Comparison of ENCODE assay signal across 8 mouse cellular contexts in the genomic region with DNA sequence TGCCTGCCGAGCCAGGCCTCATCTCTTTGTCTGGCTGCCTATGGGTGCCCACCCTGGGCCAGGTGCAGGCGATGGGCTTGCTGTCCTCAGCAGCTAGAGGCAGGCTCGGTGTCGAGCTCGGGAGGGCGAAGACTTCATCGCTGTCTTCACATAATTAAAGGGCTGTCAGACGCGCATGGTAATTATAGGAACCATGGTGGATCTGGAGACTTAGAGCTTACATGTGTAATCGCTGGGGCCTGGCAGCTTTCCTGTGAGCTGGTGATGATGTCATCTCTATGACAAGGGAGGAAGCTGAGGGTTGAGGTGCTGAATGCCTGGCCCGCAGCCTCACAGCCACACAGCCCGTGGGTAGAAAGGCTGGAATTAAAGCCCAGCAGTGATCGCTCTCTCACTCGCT. TPM values are rescaled to one million over a fixed set of nuclear protein-coding genes. Genes with fewer than 3 reads are reported as not detected.
A peak's percentile ranks its signal among the peaks of the same experiment; 100 is the strongest.
DNase-seq lines count a peak whose midpoint lies in the region; ATAC-seq and TF ChIP-seq lines count a peak whose summit lies in the region.

No protein-coding gene starts in this region.

- H3K4me1 ChIP-seq in bone marrow macrophage, adult 2 months (ENCODE audit: control insufficient read depth, insufficient read depth, low read length): peaks cover 51% of the 10 kb centered on the region
- H3K4me1 ChIP-seq in heart, embryonic 16.5 days (ENCODE audit: control insufficient read depth, insufficient read depth, low read length): peaks cover 17% of the 10 kb centered on the region
- H3K4me1 ChIP-seq in limb, embryonic 13.5 days: peaks cover 39% of the 10 kb centered on the region

- no peak overlapping the region for H3K4me3 ChIP-seq in bone marrow macrophage, adult 2 months (ENCODE audit: insufficient read depth, low read length)
- H3K4me3 ChIP-seq in heart, embryonic 16.5 days (ENCODE audit: low read length): no peak overlapping the region
- no peak overlapping the region for H3K4me3 ChIP-seq in limb, embryonic 13.5 days

- peak overlapping the region; percentile 2 for H3K9ac ChIP-seq in heart, embryonic 16.5 days (ENCODE audit: low read length)
- no peak overlapping the region for H3K9ac ChIP-seq in limb, embryonic 13.5 days

- peak overlapping the region; percentile 57 for H3K27ac ChIP-seq in bone marrow macrophage, adult 2 months (ENCODE audit: insufficient read depth, low read depth, low read length)
- H3K27ac ChIP-seq in heart, embryonic 16.5 days (ENCODE audit: low read length): peak overlapping the region; percentile 32
- peak overlapping the region; percentile 1; the same call in 1 of the 2 replicates for H3K27ac ChIP-seq in limb, embryonic 13.5 days

- no peak for TF ChIP-seq CTCF in bone marrow macrophage, adult 2 months (IDR thresholded peaks at IDR 0.05; ENCODE audit: low read depth, low read length)

- ATAC-seq in heart, embryonic 16.5 days (replicated peaks; ENCODE audit: extremely low read depth, insufficient read depth, low FRiP score): peak; percentile 26; the same call in 1 of the 2 replicates
- ATAC-seq in limb, embryonic 13.5 days (ENCODE audit: low FRiP score, low read depth): no peak

- no peaks in the 10 kb centered on the region for H3K27me3 ChIP-seq in heart, embryonic 16.5 days (ENCODE audit: control insufficient read depth, insufficient read depth, low read length)
- no peaks in the 10 kb centered on the region for H3K27me3 ChIP-seq in limb, embryonic 13.5 days

- no peak overlapping the region for H3K4me2 ChIP-seq in heart, embryonic 16.5 days (ENCODE audit: low read depth, low read length)
- no peak overlapping the region for H3K4me2 ChIP-seq in limb, embryonic 13.5 days (replicated peaks)

- WGBS in heart, embryonic 16.5 days: 37% methylated on average over 14 of the region's 14 CpGs
- 53% methylated on average over 14 of the region's 14 CpGs for WGBS in limb, embryonic 13.5 days

- TF ChIP-seq POLR2A in bone marrow macrophage, adult 2 months (IDR thresholded peaks at IDR 0.05; ENCODE audit: borderline replicate concordance, low read depth, low read length): no peak

- DNase-seq in 416B (ENCODE audit: low read depth) (peak; percentile 76), liver (no peak)
- DNase-seq in right cerebral cortex, postnatal 36 days (ENCODE audit: low spot score in 2 of 2): peak; percentile 29 to 67
- no peak for DNase-seq in testis, postnatal 10 days (ENCODE audit: low spot score)
- DNase-seq in thymus, postnatal 36 days: no peak

- H3K9me3 ChIP-seq in heart, embryonic 16.5 days (replicated peaks; ENCODE audit: control insufficient read depth, low read length): no peaks in the 10 kb centered on the region
- no peaks in the 10 kb centered on the region for H3K9me3 ChIP-seq in limb, embryonic 13.5 days

- H3K36me3 ChIP-seq in heart, embryonic 16.5 days (ENCODE audit: control insufficient read depth, insufficient read depth): no peaks in the 10 kb centered on the region
- H3K36me3 ChIP-seq in limb, embryonic 13.5 days: 0 out of 2 replicates have a peak, but pooled peaks cover 3% of the 10 kb centered on the region

RNA-seq across cellular contexts. Expression of gene Klhl35, which starts 33.6 kb away (rescaled TPM):
- polyA plus RNA-seq in bone marrow macrophage, adult 2 months (2012; ENCODE audit: insufficient read depth, insufficient read length, missing spikeins): 0.63 TPM in 1 of 2 replicates, not detected in the other
- polyA plus RNA-seq in heart, embryonic 16.5 days (2015; fragmentation: Nextera tagmentation; extraction: Ambion mirVana): 0.63 and 0.92 TPM in 2 replicates
- polyA plus RNA-seq in limb, embryonic 13.5 days (2015; fragmentation: Nextera tagmentation; extraction: Ambion mirVana): 0.84 and 0.87 TPM in 2 replicates

RNA-seq across cellular contexts. Expression of gene Gdpd5, which starts 51.0 kb away (rescaled TPM):
- polyA plus RNA-seq in bone marrow macrophage, adult 2 months (2012; ENCODE audit: insufficient read depth, insufficient read length, missing spikeins): 11.1 and 13.8 TPM in 2 replicates
- 26.9 and 28.4 TPM in 2 replicates for polyA plus RNA-seq in heart, embryonic 16.5 days (2015; fragmentation: Nextera tagmentation; extraction: Ambion mirVana)
- 14.0 and 14.5 TPM in 2 replicates for polyA plus RNA-seq in limb, embryonic 13.5 days (2015; fragmentation: Nextera tagmentation; extraction: Ambion mirVana)

RNA-seq across cellular contexts. Expression of gene Rps3, which starts 51.3 kb away (rescaled TPM):
- 1,023 and 1,161 TPM in 2 replicates for polyA plus RNA-seq in bone marrow macrophage, adult 2 months (2012; ENCODE audit: insufficient read depth, insufficient read length, missing spikeins)
- polyA plus RNA-seq in heart, embryonic 16.5 days (2015; fragmentation: Nextera tagmentation; extraction: Ambion mirVana): 471 and 474 TPM in 2 replicates
- 767 and 820 TPM in 2 replicates for polyA plus RNA-seq in limb, embryonic 13.5 days (2015; fragmentation: Nextera tagmentation; extraction: Ambion mirVana)

Comparison
In these comparisons a context has a peak if more than half of its experiments do, and no peak if none do; other contexts are left out.
1. DNase-seq: peak in 416B (single experiment) and right cerebral cortex, postnatal 36 days (2 of 2); none in testis, postnatal 10 days (single experiment), thymus, postnatal 36 days (0 of 2) and liver (single experiment).
2. H3K27ac ChIP-seq: peak in every context shown above with its lines; median percentile 57 in bone marrow macrophage, adult 2 months; 32 in heart, embryonic 16.5 days; 1 in limb, embryonic 13.5 days.